Mouse (Mus musculus): ENCODE results near the gene Rtl4. TPM values are rescaled to one million over a fixed set of nuclear protein-coding genes. Genes with fewer than 3 reads are reported as not detected.

The Rtl4 gene
- polyA plus RNA-seq, 1 experiment from 2014 or later, result 0.36 TPM

GRCm38 (mm10) chrX:145089802-145090201, 401.1 kb downstream of the Rtl4 start:
- H3K9me3 ChIP-seq (replicated peaks), result no peaks in the 10 kb centered on the region
- ATAC-seq (replicated peaks; ENCODE audit: low FRiP score), result no peak
- H3K4me3 ChIP-seq (replicated peaks), result no peak overlapping the region
- no peak overlapping the region for H3K4me2 ChIP-seq
- no peaks in the 10 kb centered on the region for H3K4me1 ChIP-seq
- no peak overlapping the region for H3K27ac ChIP-seq
- H3K27me3 ChIP-seq, result no peaks in the 10 kb centered on the region
- H3K36me3 ChIP-seq, result no peaks in the 10 kb centered on the region
- no peak overlapping the region for H3K9ac ChIP-seq

- 75% methylated on average over 3 of the region's 3 CpGs for WGBS
- Histone ChIP-seq H3K27ac (no peak overlapping the region), H3K36me3 (no peaks in the 10 kb centered on the region), H3K9ac (no peak overlapping the region), H3K4me3 (replicated peaks) (no peak overlapping the region), H3K9me3 (replicated peaks) (no peaks in the 10 kb centered on the region), H3K4me2 (no peak overlapping the region), H3K27me3 (no peaks in the 10 kb centered on the region), H3K4me1 (no peaks in the 10 kb centered on the region)
- ATAC-seq (replicated peaks; ENCODE audit: low FRiP score), result no peak
Measured at GRCm38 (mm10) chrX:145090360-145090759, 401.7 kb downstream of the Rtl4 start.

- no peak for ATAC-seq (replicated peaks; ENCODE audit: low FRiP score)
- Histone ChIP-seq H3K36me3 (no peaks in the 10 kb centered on the region), H3K4me3 (replicated peaks) (no peak overlapping the region), H3K4me1 (no peaks in the 10 kb centered on the region), H3K4me2 (no peak overlapping the region), H3K27me3 (no peaks in the 10 kb centered on the region), H3K27ac (no peak overlapping the region), H3K9ac (no peak overlapping the region), H3K9me3 (replicated peaks) (no peaks in the 10 kb centered on the region)
- WGBS, result 85% methylated on average over 2 of the region's 2 CpGs
Measured at GRCm38 (mm10) chrX:145090964-145091363, 402.3 kb downstream of the Rtl4 start.

MicroRNA genes within 50 kb of the gene (microRNA counts, 519-probe panel; counts per million panel counts)
- microRNA mmu-miR-3472, result 2,195 counts per million, percentile 24 among the panel's probes with 10 or more counts

Small RNA genes lying within 50 kb of the gene (microRNA-seq; reads per million reads assigned to microRNA genes)
- not detected for gene Mir3472

Other genes starting within 250 kb of the Rtl4 start
- gene Trpc5os, start 232.3 kb upstream of the Rtl4 start, polyA plus RNA-seq (2015; fragmentation: Nextera tagmentation; extraction: Ambion mirVana), result not detected in 2 replicates
- 0.08 and 0.13 TPM in 2 replicates for gene Trpc5, start 727 bp upstream of the Rtl4 start, polyA plus RNA-seq (2015; fragmentation: Nextera tagmentation; extraction: Ambion mirVana)

All from kidney, embryonic 15.5 days (tissue).